Mouse (Mus musculus) hindbrain, postnatal 0 days (tissue): ENCODE results near the gene Ramp3. TPM values are rescaled to one million over a fixed set of nuclear protein-coding genes. Genes with fewer than 3 reads are reported as not detected.

Experiments
- ATAC-seq: fragments of 200-750 bp; cut with Nextera tagmentation; 2 replicates; pipeline ENCODE4 v1.8.0; 2017; ENCODE audit warnings: mild to moderate bottlenecking, moderate TSS enrichment, moderate library complexity
- DNase-seq: peaks from one replicate; pipeline ENCODE4 v3.0.0-alpha.2; 2015; ENCODE audit warnings: low spot score
- H3K27ac ChIP-seq: fragments of 300-500 bp; sonication (generic); 2 replicates; pipeline ENCODE4 v1.5.1; 2014; ENCODE audit warnings: mild to moderate bottlenecking
- H3K27me3 ChIP-seq: fragments of 300-500 bp; sonication (generic); 2 replicates; pipeline ENCODE4 v1.6.1; 2014; ENCODE audit warnings: low read length, mixed read lengths; ENCODE audit not compliant: insufficient read depth
- H3K36me3 ChIP-seq: fragments of 300-500 bp; sonication (generic); 2 replicates; pipeline ENCODE4 v1.6.1; 2014; ENCODE audit warnings: low read length, mixed read lengths; ENCODE audit not compliant: insufficient read depth
- H3K4me1 ChIP-seq: fragments of 300-500 bp; sonication (generic); 2 replicates; pipeline ENCODE4 v1.6.1; 2014; ENCODE audit warnings: antibody characterized with exemption, low read length, mixed read lengths; ENCODE audit not compliant: insufficient read depth
- H3K4me2 ChIP-seq: fragments of 300-500 bp; sonication (generic); 2 replicates; pipeline ENCODE4 v1.6.1; 2014; ENCODE audit warnings: low read depth, mild to moderate bottlenecking, low read length, moderate library complexity, mixed read lengths
- H3K4me3 ChIP-seq: fragments of 300-500 bp; sonication (generic); 2 replicates; pipeline ENCODE4 v1.5.1; 2014; ENCODE audit warnings: low read length
- H3K9ac ChIP-seq: fragments of 300-500 bp; sonication (generic); replicated peaks from 2 replicates; pipeline ENCODE4 v1.6.1; 2014; ENCODE audit warnings: mild to moderate bottlenecking, low read length, moderate library complexity, mixed read lengths
- H3K9me3 ChIP-seq: fragments of 300-500 bp; sonication (generic); 2 replicates; pipeline ENCODE4 v1.6.1; 2016; ENCODE audit warnings: low read length, mixed read lengths
- CTCF ChIP-seq: IDR thresholded peaks from 2 replicates; pipeline ENCODE4 v1.5.1; 2016; ENCODE audit warnings: antibody characterized with exemption, control low read depth, low read depth
- WGBS: fragments of 180-500 bp; shearing (Covaris S2); extraction: QIAGEN DNeasy Blood & Tissue Kit; methylation state at CpG from one replicate; pipeline ENCODE4 v1.1.7; 2014; 5-methylcytosine and 5-hydroxymethylcytosine counted together
- polyA plus RNA-seq: library from polyadenylated mRNA; unstranded; fragments of >200 nt; fragmentation: Nextera tagmentation; extraction: Ambion mirVana; gene quantifications from 2 replicates; pipeline ENCODE4 v1.2.1, GENCODE M21; 2015
- total RNA-seq: library from RNA; depleted of rRNA; stranded (reverse); fragments of >200 nt; gene quantifications from 2 replicates; pipeline ENCODE4 v1.2.3, GENCODE M21; 2014; rRNA removed

Gene Ramp3
- total and polyA plus RNA-seq, 2 experiments from 2014 or later = 24.2 to 27.7 TPM

GRCm38 (mm10) chr11:6710409-6710808 is 52.1 kb downstream of the Ramp3 start:
- Histone ChIP-seq H3K4me3 (no peak overlapping the region), H3K9me3 (no peaks in the 10 kb centered on the region), H3K9ac (no peak overlapping the region), H3K4me2 (no peak overlapping the region), H3K4me1 (no peaks in the 10 kb centered on the region), H3K36me3 (no peaks in the 10 kb centered on the region), H3K27ac (no peak overlapping the region), H3K27me3 (no peaks in the 10 kb centered on the region)
- 71% methylated on average over 2 of the region's 2 CpGs for WGBS
- TF ChIP-seq CTCF = no peak
- no peak for ATAC-seq
- no peak for DNase-seq

DNA sequence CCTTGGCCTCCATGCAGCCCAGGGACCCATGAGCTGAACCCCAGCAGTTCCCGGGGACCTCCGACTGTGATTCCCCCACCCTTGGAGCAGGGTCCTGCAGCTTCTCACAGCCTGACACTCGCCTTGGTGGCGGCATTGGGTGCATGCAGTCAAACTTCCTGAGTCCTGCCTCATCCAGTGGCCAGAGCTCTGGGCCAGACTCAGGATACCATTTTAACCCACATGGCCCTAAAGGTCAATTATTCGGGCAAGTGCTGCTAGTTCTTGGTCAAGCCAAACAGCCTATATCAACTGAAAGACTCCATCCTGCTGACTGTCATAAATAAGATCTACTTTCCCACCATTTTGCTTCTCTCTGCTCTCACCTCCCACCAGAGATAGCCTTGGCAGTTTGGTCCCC is 62.4 kb downstream of the Ramp3 start:
- Histone ChIP-seq H3K4me2 (no peak overlapping the region), H3K36me3 (no peaks in the 10 kb centered on the region), H3K27me3 (no peaks in the 10 kb centered on the region), H3K4me3 (no peak overlapping the region), H3K9me3 (no peaks in the 10 kb centered on the region), H3K4me1 (no peaks in the 10 kb centered on the region), H3K9ac (no peak overlapping the region), H3K27ac (no peak overlapping the region)
- DNase-seq = no peak
- no peak for TF ChIP-seq CTCF
- no peak for ATAC-seq
- WGBS = 91% methylated on average over 5 of the region's 5 CpGs

DNA sequence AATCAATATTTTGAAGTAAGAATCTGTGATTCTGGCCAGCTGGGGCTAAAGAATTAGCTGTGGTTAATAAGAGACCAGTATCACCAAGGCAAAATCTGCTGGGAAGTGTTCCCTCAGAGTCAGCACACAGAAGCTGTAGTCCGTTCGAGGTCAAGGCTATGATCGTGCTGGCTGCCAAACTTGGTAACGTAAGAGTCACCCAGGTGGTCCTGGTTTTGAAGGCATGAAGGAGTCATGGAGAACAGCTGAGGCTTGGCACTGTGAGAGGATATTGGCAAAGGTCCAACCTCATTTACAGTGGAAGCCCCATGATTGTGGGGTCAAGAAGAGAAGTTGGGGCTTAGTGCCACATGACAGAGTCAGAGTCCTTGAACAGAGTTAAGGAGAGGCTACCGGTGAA is 68.6 kb downstream of the Ramp3 start:
- H3K27me3 ChIP-seq = no peaks in the 10 kb centered on the region
- 76% methylated on average over 5 of the region's 5 CpGs for WGBS
- no peaks in the 10 kb centered on the region for H3K36me3 ChIP-seq
- H3K4me2 ChIP-seq = no peak overlapping the region
- ATAC-seq (no peak), DNase-seq (no peak)
- H3K4me1 ChIP-seq = no peaks in the 10 kb centered on the region
- H3K27ac ChIP-seq = no peak overlapping the region
- no peak for TF ChIP-seq CTCF
- no peaks in the 10 kb centered on the region for H3K9me3 ChIP-seq
- no peak overlapping the region for H3K4me3 ChIP-seq
- H3K9ac ChIP-seq = no peak overlapping the region

Other genes with a start within 250 kb of the Ramp3 start
- gene Ppia, start 243.1 kb upstream of the Ramp3 start, total RNA-seq = 2,267 and 2,460 TPM in 2 replicates
- 5,475 and 5,597 TPM in 2 replicates for gene Ppia, start 243.1 kb upstream of the Ramp3 start, polyA plus RNA-seq
- gene H2afv, start 214.1 kb upstream of the Ramp3 start, total RNA-seq = 75.5 and 95.0 TPM in 2 replicates
- 251 and 254 TPM in 2 replicates for gene H2afv, start 214.1 kb upstream of the Ramp3 start, polyA plus RNA-seq
- 35.9 and 36.9 TPM in 2 replicates for gene Purb, start 182.6 kb upstream of the Ramp3 start, total RNA-seq
- gene Purb, start 182.6 kb upstream of the Ramp3 start, polyA plus RNA-seq = 17.1 and 17.9 TPM in 2 replicates
- gene Myo1g, start 137.6 kb upstream of the Ramp3 start, total RNA-seq = 0.68 and 1.0 TPM in 2 replicates
- 0.39 and 0.50 TPM in 2 replicates for gene Myo1g, start 137.6 kb upstream of the Ramp3 start, polyA plus RNA-seq
- 62.8 and 77.5 TPM in 2 replicates for gene Ccm2, start 111.6 kb upstream of the Ramp3 start, total RNA-seq
- gene Ccm2, start 111.6 kb upstream of the Ramp3 start, polyA plus RNA-seq = 74.1 and 80.2 TPM in 2 replicates
- gene Nacad, start 52.5 kb upstream of the Ramp3 start, total RNA-seq = 84.0 and 84.9 TPM in 2 replicates
- 54.7 and 56.7 TPM in 2 replicates for gene Nacad, start 52.5 kb upstream of the Ramp3 start, polyA plus RNA-seq
- gene Tbrg4, start 32.5 kb upstream of the Ramp3 start, total RNA-seq = 44.0 and 53.5 TPM in 2 replicates
- 31.3 and 34.7 TPM in 2 replicates for gene Tbrg4, start 32.5 kb upstream of the Ramp3 start, polyA plus RNA-seq
- not detected in 2 replicates for gene Wap, start 19.9 kb upstream of the Ramp3 start, total RNA-seq
- not detected in 2 replicates for gene Wap, start 19.9 kb upstream of the Ramp3 start, polyA plus RNA-seq
- not detected in 2 replicates for gene Gm11983, start 179.1 kb downstream of the Ramp3 start, total RNA-seq
- not detected in 2 replicates for gene Gm11983, start 179.1 kb downstream of the Ramp3 start, polyA plus RNA-seq